Mouse (Mus musculus) heart, adult 2 months (tissue): ENCODE data around the gene Gm45808.

Experiments used
- CTCF ChIP-seq: fragments of 200-600 bp; IDR thresholded peaks from 2 replicates; pipeline ENCODE4 v1.8.1; 2022; ENCODE audit warnings: antibody characterized with exemption, mild to moderate bottlenecking, moderate library complexity
- POLR2A ChIP-seq: fragments of 200-500 bp; IDR thresholded peaks from 2 replicates; pipeline ENCODE4 v1.6.1; 2011; ENCODE audit warnings: mild to moderate bottlenecking, low read depth, low read length, control low read depth; ENCODE audit not compliant: insufficient read depth

DNA sequence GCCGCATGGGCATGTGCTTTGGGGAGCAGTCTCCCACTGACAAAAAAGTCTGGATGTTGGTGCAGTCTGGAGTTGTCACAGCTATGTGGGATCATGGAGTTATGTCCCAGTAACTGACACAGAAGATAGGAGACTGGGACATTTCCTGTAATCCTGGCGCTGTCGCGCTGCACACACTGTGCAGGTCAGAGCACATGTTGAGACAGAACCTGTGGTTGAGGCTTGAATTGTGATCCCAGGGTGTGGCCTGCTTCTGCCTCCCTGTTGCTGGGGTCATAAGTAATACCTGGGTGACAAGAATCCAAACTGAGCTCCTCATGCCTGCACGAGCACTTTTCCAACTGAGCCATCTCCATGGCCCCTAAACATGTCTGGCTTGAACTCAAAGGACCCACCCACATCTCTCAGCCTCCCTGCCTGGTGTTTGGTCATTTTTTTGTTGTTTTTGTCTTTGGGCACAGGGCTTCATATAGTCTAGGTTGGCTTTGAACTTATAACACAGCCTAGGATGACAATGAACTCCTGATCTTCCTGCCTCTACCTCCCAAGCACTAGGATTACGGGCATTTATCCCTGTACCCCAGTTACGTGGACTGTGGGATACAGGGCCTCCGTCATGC is 5.7 kb upstream of the Gm45808 start:
- TF ChIP-seq POLR2A: no peak
- TF ChIP-seq CTCF: no peak
